Mouse (Mus musculus) liver, adult 2 months (tissue): ENCODE results near the gene Dnaaf1. TPM values are rescaled to one million over a fixed set of nuclear protein-coding genes. Genes with fewer than 3 reads are reported as not detected.

Experiments
- DNase-seq: peaks from one replicate; pipeline ENCODE4 v3.0.0-alpha.2; 2011; ENCODE audit warnings: low read depth, low spot score; ENCODE audit errors: extremely low read depth
- H3K27ac ChIP-seq: fragments of 200-500 bp; replicated peaks from 2 replicates; pipeline ENCODE4 v1.5.1; 2012; ENCODE audit warnings: low read depth, mild to moderate bottlenecking, control low read depth, inconsistent platforms, low read length; ENCODE audit not compliant: insufficient read depth
- H3K27me3 ChIP-seq: fragments of 200-500 bp; 2 replicates; pipeline ENCODE4 v1.6.1; 2012; ENCODE audit warnings: mild to moderate bottlenecking, moderate library complexity, low read length, inconsistent platforms; ENCODE audit not compliant: control insufficient read depth, insufficient read depth
- H3K36me3 ChIP-seq: fragments of 200-500 bp; 2 replicates; pipeline ENCODE4 v1.6.1; 2012; ENCODE audit warnings: low read length, inconsistent platforms; ENCODE audit not compliant: control insufficient read depth, insufficient read depth
- H3K4me1 ChIP-seq: fragments of 200-500 bp; 2 replicates; pipeline ENCODE4 v1.6.1; 2011; ENCODE audit warnings: low read length; ENCODE audit not compliant: control insufficient read depth, insufficient read depth
- H3K4me3 ChIP-seq: fragments of 200-500 bp; 2 replicates; pipeline ENCODE4 v1.5.1; 2011; ENCODE audit warnings: low read depth, mild to moderate bottlenecking, control low read depth, low read length, moderate library complexity; ENCODE audit not compliant: insufficient read depth
- H3K79me2 ChIP-seq: fragments of 200-500 bp; 2 replicates; pipeline ENCODE4 v1.6.1; 2012; ENCODE audit warnings: inconsistent platforms, mild to moderate bottlenecking, low read length, moderate library complexity; ENCODE audit not compliant: control insufficient read depth, insufficient read depth
- H3K9ac ChIP-seq: fragments of 200-500 bp; 2 replicates; pipeline ENCODE4 v1.6.1; 2012; ENCODE audit warnings: low read depth, mild to moderate bottlenecking, control low read depth, inconsistent platforms, low read length
- CTCF ChIP-seq: fragments of 200-500 bp; IDR thresholded peaks from 2 replicates; pipeline ENCODE4 v1.5.1; 2011; ENCODE audit warnings: low read depth, low read length, control low read depth
- POLR2A ChIP-seq: fragments of 200-500 bp; IDR thresholded peaks from 2 replicates; pipeline ENCODE4 v1.6.1; 2011; ENCODE audit warnings: low read length, control low read depth; ENCODE audit not compliant: insufficient read depth; ENCODE audit errors: extremely low read depth
- WGBS: fragments of 180-500 bp; shearing (Covaris S2); methylation state at CpG from one replicate; pipeline ENCODE4 v1.1.7; 2018; 5-methylcytosine and 5-hydroxymethylcytosine counted together
- polyA plus RNA-seq: library from polyadenylated mRNA; depleted of rRNA; stranded (reverse); fragments of >200 nt; gene quantifications from 2 replicates; pipeline ENCODE4 v1.2.3, GENCODE M21; 2012
- total RNA-seq: library from RNA; depleted of rRNA; stranded (reverse); fragments of >200 nt; gene quantifications from 2 replicates; pipeline ENCODE4 v1.2.3, GENCODE M21; 2014

Gene Dnaaf1
- total and polyA plus RNA-seq, 2 experiments: not detected

- H3K4me3 ChIP-seq: no peak overlapping the region
- H3K79me2 ChIP-seq: no peaks in the 10 kb centered on the region
- no peak for DNase-seq
- 93% methylated on average over 14 of the region's 14 CpGs for WGBS
- TF ChIP-seq POLR2A: no peak
- no peak for TF ChIP-seq CTCF
- no peaks in the 10 kb centered on the region for H3K27me3 ChIP-seq
- H3K9ac ChIP-seq: no peak overlapping the region
- peaks cover 9% of the 10 kb centered on the region; the same call in 1 of the 2 replicates for H3K36me3 ChIP-seq
- H3K27ac ChIP-seq: no peak overlapping the region
- 0 out of 2 replicates have a peak, but pooled peaks cover 4% of the 10 kb centered on the region for H3K4me1 ChIP-seq
Observed at GRCm38 (mm10) chr8:119563849-119564251, 11.2 kb upstream of the Dnaaf1 start.

DNA sequence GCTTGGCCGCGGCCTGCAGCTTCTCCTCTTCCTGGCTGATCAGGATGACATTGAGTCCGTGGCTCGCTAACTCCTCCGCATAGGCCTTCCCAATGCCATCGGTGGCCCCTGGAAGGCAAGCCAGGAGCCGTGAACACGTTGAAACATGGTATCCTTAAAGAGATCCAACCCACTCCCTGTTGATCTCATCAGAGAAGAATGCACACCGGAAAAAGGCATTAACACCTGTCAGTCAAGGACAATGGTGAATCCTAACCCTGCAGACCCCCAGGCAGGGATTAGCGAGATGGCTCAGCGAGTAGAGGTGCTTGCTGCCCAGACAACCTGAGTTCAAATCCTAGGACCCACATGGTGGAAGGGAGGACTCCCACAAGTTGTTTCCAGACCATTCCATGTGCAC lies 8.7 kb upstream of the Dnaaf1 start:
- no peak for DNase-seq
- Histone ChIP-seq H3K4me3 (no peak overlapping the region), H3K4me1 (no peaks in the 10 kb centered on the region), H3K36me3 (peaks cover 9% of the 10 kb centered on the region; the same call in 1 of the 2 replicates), H3K79me2 (peaks cover 4% of the 10 kb centered on the region; the same call in 1 of the 2 replicates), H3K9ac (no peak overlapping the region), H3K27ac (no peak overlapping the region), H3K27me3 (no peaks in the 10 kb centered on the region)
- TF ChIP-seq CTCF: no peak
- no peak for TF ChIP-seq POLR2A
- 88% methylated on average over 11 of the region's 11 CpGs for WGBS

DNA sequence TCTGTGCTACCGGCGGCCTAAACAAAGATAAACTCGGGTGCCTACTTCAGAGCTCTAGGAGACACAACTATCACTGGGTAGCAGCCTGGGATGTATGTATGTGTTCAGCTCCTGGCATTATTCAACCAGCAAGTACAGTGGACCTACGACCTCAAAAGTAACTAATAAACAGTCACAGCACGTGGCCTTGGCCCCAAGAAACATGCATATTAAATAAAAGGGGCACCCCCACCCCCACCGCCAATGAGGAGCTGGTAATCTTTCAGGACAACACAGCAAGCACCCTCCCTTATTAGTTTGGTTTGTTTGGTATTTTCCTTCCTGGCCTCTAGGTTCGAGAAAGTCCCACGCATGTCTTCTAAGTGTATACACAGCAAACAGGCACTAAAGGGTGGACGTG lies 6.8 kb upstream of the Dnaaf1 start:
- Histone ChIP-seq H3K27me3 (no peaks in the 10 kb centered on the region), H3K4me3 (no peak overlapping the region), H3K79me2 (peaks cover 12% of the 10 kb centered on the region; the same call in 1 of the 2 replicates), H3K9ac (no peak overlapping the region), H3K36me3 (peaks cover 6% of the 10 kb centered on the region; the same call in 1 of the 2 replicates), H3K27ac (no peak overlapping the region), H3K4me1 (no peaks in the 10 kb centered on the region)
- no peak for DNase-seq
- TF ChIP-seq CTCF (no peak), POLR2A (no peak)
- WGBS: 88% methylated on average over 9 of the region's 9 CpGs

DNA sequence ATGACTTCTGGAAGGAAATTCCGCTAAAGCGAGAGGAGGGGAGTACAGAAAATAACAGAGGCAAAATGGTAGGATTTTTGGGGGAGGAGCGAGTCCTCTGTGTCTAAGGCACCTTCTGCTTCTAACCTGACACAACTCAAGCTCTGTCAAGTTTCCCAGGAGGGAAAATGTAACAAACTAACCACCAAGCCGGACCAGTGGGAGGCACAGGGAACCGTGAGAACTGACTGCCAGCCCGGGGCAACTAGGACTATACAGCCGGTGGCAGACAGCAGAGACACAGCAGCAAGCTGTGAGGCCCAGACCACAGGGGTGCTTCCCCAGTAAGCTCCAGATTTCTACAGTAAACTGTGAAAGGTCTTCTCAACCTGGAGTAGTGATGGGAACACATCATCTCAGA lies 6.1 kb upstream of the Dnaaf1 start:
- Histone ChIP-seq H3K9ac (no peak overlapping the region), H3K4me1 (0 out of 2 replicates have a peak, but pooled peaks cover under 1% of the 10 kb centered on the region), H3K27me3 (no peaks in the 10 kb centered on the region), H3K4me3 (no peak overlapping the region), H3K36me3 (peaks cover 5% of the 10 kb centered on the region; the same call in 1 of the 2 replicates), H3K27ac (no peak overlapping the region), H3K79me2 (peaks cover 12% of the 10 kb centered on the region; the same call in 1 of the 2 replicates)
- no peak for DNase-seq
- WGBS: 88% methylated on average over 7 of the region's 7 CpGs
- TF ChIP-seq CTCF: no peak
- TF ChIP-seq POLR2A: no peak

DNA sequence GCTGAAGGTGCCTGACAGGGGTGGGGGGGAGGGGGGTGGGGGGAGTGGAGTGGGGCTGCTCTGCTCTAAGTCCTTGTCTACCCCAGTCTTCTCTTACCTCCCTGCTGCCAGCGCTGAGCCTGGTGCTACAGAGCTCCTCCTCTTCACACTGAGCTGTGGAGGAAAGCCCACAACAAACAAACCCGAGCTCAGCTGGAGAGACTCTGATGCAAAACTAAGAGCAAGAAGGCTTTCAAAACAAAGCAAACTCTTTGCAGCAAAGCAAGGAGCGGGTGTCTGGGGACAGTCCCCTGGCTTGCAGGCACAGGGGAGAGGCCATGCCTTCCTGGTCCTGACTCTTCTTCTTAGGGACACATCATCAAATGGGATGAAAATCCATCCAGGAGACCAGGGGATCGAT lies 5.2 kb upstream of the Dnaaf1 start:
- Histone ChIP-seq H3K9ac (no peak overlapping the region), H3K4me3 (no peak overlapping the region), H3K36me3 (peaks cover 5% of the 10 kb centered on the region; the same call in 1 of the 2 replicates), H3K79me2 (peaks cover 15% of the 10 kb centered on the region; the same call in 1 of the 2 replicates), H3K4me1 (peaks cover 6% of the 10 kb centered on the region), H3K27ac (no peak overlapping the region), H3K27me3 (no peaks in the 10 kb centered on the region)
- no peak for TF ChIP-seq CTCF
- TF ChIP-seq POLR2A: no peak
- WGBS: 69% methylated on average over 4 of the region's 4 CpGs
- DNase-seq: no peak

DNA sequence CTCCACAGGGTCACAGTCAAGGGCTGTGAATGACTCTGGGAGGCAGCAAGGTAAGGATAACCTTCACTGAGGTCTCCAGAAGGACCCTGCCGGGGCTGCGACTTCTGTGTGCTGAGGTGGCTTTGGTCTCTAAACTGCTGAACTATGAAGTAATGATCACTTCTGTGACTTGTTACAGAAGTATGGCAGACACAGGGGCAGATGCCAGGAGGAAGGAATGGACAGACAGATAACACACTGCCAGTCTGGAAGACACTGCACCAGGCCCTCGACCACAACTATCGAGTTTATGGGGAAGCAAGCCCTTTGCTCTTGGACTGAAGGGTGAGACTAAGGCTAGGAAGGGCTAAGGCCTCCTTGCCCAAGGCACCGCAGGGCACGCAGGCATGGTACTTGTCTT lies 3.9 kb upstream of the Dnaaf1 start:
- TF ChIP-seq POLR2A (no peak), CTCF (no peak)
- Histone ChIP-seq H3K27ac (no peak overlapping the region), H3K4me3 (no peak overlapping the region), H3K27me3 (no peaks in the 10 kb centered on the region), H3K79me2 (peaks cover 15% of the 10 kb centered on the region; the same call in 1 of the 2 replicates), H3K36me3 (no peaks in the 10 kb centered on the region; the same call in 1 of the 2 replicates), H3K4me1 (peaks cover 6% of the 10 kb centered on the region), H3K9ac (no peak overlapping the region)
- DNase-seq: no peak
- WGBS: 80% methylated on average over 6 of the region's 6 CpGs
